Mouse (Mus musculus): Measurements from ENCODE around the gene Phb2. TPM values are rescaled to one million over a fixed set of nuclear protein-coding genes. Genes with fewer than 3 reads are reported as not detected.

Gene Phb2
- total and polyA plus RNA-seq, 3 experiments = 309 to 815 (median 706) TPM

DNA sequence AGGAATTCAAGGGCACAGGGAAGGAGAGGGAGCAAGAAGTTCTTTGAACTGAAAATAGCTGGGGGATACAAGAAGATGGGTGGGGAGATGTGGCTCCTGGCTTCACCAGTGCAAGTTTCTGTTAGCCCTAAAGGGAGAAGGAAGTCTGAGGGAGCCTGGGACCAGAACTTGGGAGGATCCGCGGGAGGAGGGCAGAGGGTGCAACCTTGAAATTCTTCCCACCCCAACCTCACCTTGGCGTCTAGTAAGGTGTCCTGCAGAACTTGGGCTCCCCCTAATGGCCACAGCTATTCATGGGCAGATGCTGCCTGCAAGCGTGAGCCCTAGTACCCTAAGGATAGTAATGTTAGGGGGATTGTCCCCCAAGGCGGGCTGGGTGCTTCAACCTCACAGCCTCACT is 47.1 kb downstream of the Phb2 start (continued):
- TF ChIP-seq KAT2A (conservative IDR thresholded peaks at IDR 0.05; ENCODE audit: low read depth, low read length) (no peak), ZMIZ1 (IDR thresholded peaks at IDR 0.05; ENCODE audit: low read depth, low read length) (no peak)

DNA sequence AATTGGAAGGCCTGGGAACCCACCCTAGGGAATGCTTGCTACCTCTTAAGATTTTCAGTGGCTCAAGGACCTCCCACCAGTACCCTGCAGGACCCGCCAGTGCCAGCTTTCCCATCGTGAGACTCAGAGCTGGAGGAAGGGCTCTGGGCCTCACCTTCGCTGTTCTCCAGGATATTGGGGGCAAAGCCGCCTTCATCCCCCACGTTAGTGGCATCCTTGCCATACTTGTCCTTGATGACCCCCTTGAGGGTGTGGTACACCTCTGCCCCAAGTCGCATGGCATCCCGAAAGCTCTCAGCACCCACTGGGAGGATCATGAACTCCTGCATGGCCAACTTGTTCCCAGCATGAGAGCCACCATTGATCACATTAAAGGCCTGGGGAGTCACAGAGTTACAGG is 53.8 kb downstream of the Phb2 start:
- no peak overlapping the region for H3K27ac ChIP-seq (ENCODE audit: control insufficient read depth, low read depth, low read length)
- H3K4me1 ChIP-seq (ENCODE audit: control insufficient read depth in 1 of 2, insufficient read depth in 2 of 2, low read length in 2 of 2) = peaks cover 0 to 15% of the 10 kb centered on the region in 2 experiments; a peak in 2 of 4 replicates
- no peaks in the 10 kb centered on the region for H3K9me3 ChIP-seq (replicated peaks; ENCODE audit: insufficient read depth, low read length)
- no peaks in the 10 kb centered on the region; the same call in 1 of the 2 replicates for H3K79me2 ChIP-seq (ENCODE audit: control insufficient read depth, insufficient read depth, low read length, poor library complexity)
- no peak for DNase-seq (ENCODE audit: low read depth, low spot score)
- H3K27me3 ChIP-seq (ENCODE audit: control insufficient read depth in 1 of 2, insufficient read depth in 2 of 2, low read length in 2 of 2) = no peaks in the 10 kb centered on the region
- H3K36me3 ChIP-seq (ENCODE audit: control insufficient read depth in 1 of 2, insufficient read depth in 2 of 2, low read length in 2 of 2) = peaks cover 0 to 6% of the 10 kb centered on the region in 2 experiments; a peak in 1 of 4 replicates
- TF ChIP-seq MYC (IDR thresholded peaks at IDR 0.05; ENCODE audit: low read depth, low read length) (no peak), CTCF (IDR thresholded peaks at IDR 0.05 in 2 of 3, conservative IDR thresholded peaks at IDR 0.05 in 1 of 3; ENCODE audit: control insufficient read depth in 1 of 3, insufficient read depth in 1 of 3, low read depth in 2 of 3, low read length in 3 of 3, poor library complexity in 1 of 3, severe bottlenecking in 1 of 3) (no peak), ETS1 (IDR thresholded peaks at IDR 0.05; ENCODE audit: low read depth, low read length) (no peak), TBP (IDR thresholded peaks at IDR 0.05; ENCODE audit: low read depth, low read length) (no peak), MAX (IDR thresholded peaks at IDR 0.05; ENCODE audit: low read length) (no peak), MYB (IDR thresholded peaks at IDR 0.05; ENCODE audit: low read depth, low read length) (no peak), E2F4 (IDR thresholded peaks at IDR 0.05; ENCODE audit: borderline replicate concordance, low read depth, low read length) (no peak), NELFE (IDR thresholded peaks at IDR 0.05; ENCODE audit: low read depth, low read length) (no peak), USF1 (IDR thresholded peaks at IDR 0.05; ENCODE audit: low read depth, low read length) (no peak), SMC3 (IDR thresholded peaks at IDR 0.05; ENCODE audit: low read depth, low read length) (no peak)
- H3K9ac ChIP-seq (ENCODE audit: control insufficient read depth, low read depth, low read length, poor library complexity, severe bottlenecking) = no peak overlapping the region
- H3K4me3 ChIP-seq (ENCODE audit: control insufficient read depth in 1 of 2, insufficient read depth in 1 of 2, low read depth in 2 of 2, low read length in 2 of 2) = no peak overlapping the region

Other genes with a start within 250 kb of the Phb2 start
- gene Clstn3, start 247.5 kb upstream of the Phb2 start, total RNA-seq (2012; rRNA removed) = 46.5 and 51.3 TPM in 2 replicates
- gene Clstn3, start 247.5 kb upstream of the Phb2 start, polyA plus RNA-seq (2012; ENCODE audit: insufficient read depth in 1 of 2, insufficient read length in 2 of 2, low read depth in 1 of 2, low replicate concordance in 2 of 2, missing spikeins in 1 of 2) = 10 to 100 TPM in 1 of 2 experiments, not detected in 1; 59.8 TPM
- gene C1rl, start 219.2 kb upstream of the Phb2 start, total RNA-seq (2012; rRNA removed) = 0.98 and 1.2 TPM in 2 replicates
- 1 to 10 TPM in 1 of 2 experiments, not detected in 1; 2.6 TPM for gene C1rl, start 219.2 kb upstream of the Phb2 start, polyA plus RNA-seq (2012; ENCODE audit: insufficient read depth in 1 of 2, insufficient read length in 2 of 2, low read depth in 1 of 2, low replicate concordance in 2 of 2, missing spikeins in 1 of 2)
- gene C1ra, start 199.9 kb upstream of the Phb2 start, total RNA-seq (2012; rRNA removed) = 0.19 and 0.29 TPM in 2 replicates
- gene C1ra, start 199.9 kb upstream of the Phb2 start, polyA plus RNA-seq (2012; ENCODE audit: insufficient read depth in 1 of 2, insufficient read length in 2 of 2, low read depth in 1 of 2, low replicate concordance in 2 of 2, missing spikeins in 1 of 2) = under 1 TPM in 1 of 2 experiments, not detected in 1; 0.28 TPM
- gene C1s1, start 170.0 kb upstream of the Phb2 start, total RNA-seq (2012; rRNA removed) = 0.36 and 0.46 TPM in 2 replicates
- gene C1s1, start 170.0 kb upstream of the Phb2 start, polyA plus RNA-seq (2012; ENCODE audit: insufficient read depth in 1 of 2, insufficient read length in 2 of 2, low read depth in 1 of 2, low replicate concordance in 2 of 2, missing spikeins in 1 of 2) = 1 to 10 TPM in 1 of 2 experiments, not detected in 1; 1.5 TPM
- not detected in 2 replicates for gene C1rb, start 142.0 kb upstream of the Phb2 start, total RNA-seq (2012; rRNA removed)
- gene C1rb, start 142.0 kb upstream of the Phb2 start, polyA plus RNA-seq (2012; ENCODE audit: insufficient read depth in 1 of 2, insufficient read length in 2 of 2, low read depth in 1 of 2, low replicate concordance in 2 of 2, missing spikeins in 1 of 2) = under 1 TPM in 1 of 2 experiments, not detected in 1; 0.03 TPM
- gene C1s2, start 76.3 kb upstream of the Phb2 start, total RNA-seq (2012; rRNA removed) = 0.12 and 0.16 TPM in 2 replicates
- gene C1s2, start 76.3 kb upstream of the Phb2 start, polyA plus RNA-seq (2012; ENCODE audit: insufficient read depth in 1 of 2, insufficient read length in 2 of 2, low read depth in 1 of 2, low replicate concordance in 2 of 2, missing spikeins in 1 of 2) = under 1 TPM in 1 of 2 experiments, not detected in 1; 0.25 TPM
- gene Lpcat3, start 49.3 kb upstream of the Phb2 start, total RNA-seq (2012; rRNA removed) = 135 and 143 TPM in 2 replicates
- gene Lpcat3, start 49.3 kb upstream of the Phb2 start, polyA plus RNA-seq (2012; ENCODE audit: insufficient read depth in 1 of 2, insufficient read length in 2 of 2, low read depth in 1 of 2, low replicate concordance in 2 of 2, missing spikeins in 1 of 2) = 100 to 1,000 TPM in 1 of 2 experiments, not detected in 1; 337 TPM
- 378 and 391 TPM in 2 replicates for gene Emg1, start 158 bp upstream of the Phb2 start, total RNA-seq (2012; rRNA removed)
- gene Emg1, start 158 bp upstream of the Phb2 start, polyA plus RNA-seq (2012; ENCODE audit: insufficient read depth in 1 of 2, insufficient read length in 2 of 2, low read depth in 1 of 2, low replicate concordance in 2 of 2, missing spikeins in 1 of 2) = 100 to 1,000 TPM in 1 of 2 experiments, not detected in 1; 346 TPM
- 74.1 and 91.9 TPM in 2 replicates for gene Ptpn6, start 26.4 kb downstream of the Phb2 start, total RNA-seq (2012; rRNA removed)
- gene Ptpn6, start 26.4 kb downstream of the Phb2 start, polyA plus RNA-seq (2012; ENCODE audit: insufficient read depth in 1 of 2, insufficient read length in 2 of 2, low read depth in 1 of 2, low replicate concordance in 2 of 2, missing spikeins in 1 of 2) = 100 to 1,000 TPM in 1 of 2 experiments, not detected in 1; 184 TPM
- gene Grcc10, start 29.0 kb downstream of the Phb2 start, total RNA-seq (2012; rRNA removed) = 41.9 and 57.4 TPM in 2 replicates
- 10 to 100 TPM in 1 of 2 experiments, not detected in 1; 62.9 TPM for gene Grcc10, start 29.0 kb downstream of the Phb2 start, polyA plus RNA-seq (2012; ENCODE audit: insufficient read depth in 1 of 2, insufficient read length in 2 of 2, low read depth in 1 of 2, low replicate concordance in 2 of 2, missing spikeins in 1 of 2)
- gene Gm45234, start 43.7 kb downstream of the Phb2 start, total RNA-seq (2012; rRNA removed) = not detected in 2 replicates
- gene Gm45234, start 43.7 kb downstream of the Phb2 start, polyA plus RNA-seq (2012; ENCODE audit: insufficient read depth in 1 of 2, insufficient read length in 2 of 2, low read depth in 1 of 2, low replicate concordance in 2 of 2, missing spikeins in 1 of 2) = under 1 TPM in 1 of 2 experiments, not detected in 1; 0.15 TPM
- gene Atn1, start 44.2 kb downstream of the Phb2 start, total RNA-seq (2012; rRNA removed) = 1.6 and 1.7 TPM in 2 replicates
- 10 to 100 TPM in 1 of 2 experiments, not detected in 1; 43.2 TPM for gene Atn1, start 44.2 kb downstream of the Phb2 start, polyA plus RNA-seq (2012; ENCODE audit: insufficient read depth in 1 of 2, insufficient read length in 2 of 2, low read depth in 1 of 2, low replicate concordance in 2 of 2, missing spikeins in 1 of 2)
- gene Eno2, start 57.3 kb downstream of the Phb2 start, total RNA-seq (2012; rRNA removed) = 3.2 and 5.5 TPM in 2 replicates
- 10 to 100 TPM in 1 of 2 experiments, not detected in 1; 12.5 TPM for gene Eno2, start 57.3 kb downstream of the Phb2 start, polyA plus RNA-seq (2012; ENCODE audit: insufficient read depth in 1 of 2, insufficient read length in 2 of 2, low read depth in 1 of 2, low replicate concordance in 2 of 2, missing spikeins in 1 of 2)
- 0.10 TPM in 1 of 2 replicates, not detected in the other for gene Lrrc23, start 67.4 kb downstream of the Phb2 start, total RNA-seq (2012; rRNA removed)
- gene Lrrc23, start 67.4 kb downstream of the Phb2 start, polyA plus RNA-seq (2012; ENCODE audit: insufficient read depth in 1 of 2, insufficient read length in 2 of 2, low read depth in 1 of 2, low replicate concordance in 2 of 2, missing spikeins in 1 of 2) = under 1 TPM in 1 of 2 experiments, not detected in 1; 0.11 TPM
- 5.2 and 7.3 TPM in 2 replicates for gene Spsb2, start 96.3 kb downstream of the Phb2 start, total RNA-seq (2012; rRNA removed)
- 1 to 10 TPM in 1 of 2 experiments, not detected in 1; 7.7 TPM for gene Spsb2, start 96.3 kb downstream of the Phb2 start, polyA plus RNA-seq (2012; ENCODE audit: insufficient read depth in 1 of 2, insufficient read length in 2 of 2, low read depth in 1 of 2, low replicate concordance in 2 of 2, missing spikeins in 1 of 2)
- 440 and 731 TPM in 2 replicates for gene Tpi1, start 102.0 kb downstream of the Phb2 start, total RNA-seq (2012; rRNA removed)
- gene Tpi1, start 102.0 kb downstream of the Phb2 start, polyA plus RNA-seq (2012; ENCODE audit: insufficient read depth in 1 of 2, insufficient read length in 2 of 2, low read depth in 1 of 2, low replicate concordance in 2 of 2, missing spikeins in 1 of 2) = 1,000 to 10,000 TPM in 1 of 2 experiments, 100 to 1,000 TPM in 1; 102 to 1,182 TPM
- 101 and 102 TPM in 2 replicates for gene Usp5, start 117.1 kb downstream of the Phb2 start, total RNA-seq (2012; rRNA removed)
- gene Usp5, start 117.1 kb downstream of the Phb2 start, polyA plus RNA-seq (2012; ENCODE audit: insufficient read depth in 1 of 2, insufficient read length in 2 of 2, low read depth in 1 of 2, low replicate concordance in 2 of 2, missing spikeins in 1 of 2) = 100 to 1,000 TPM in 1 of 2 experiments, not detected in 1; 129 TPM
- gene Cdca3, start 117.2 kb downstream of the Phb2 start, total RNA-seq (2012; rRNA removed) = 54.5 and 70.0 TPM in 2 replicates
- gene Cdca3, start 117.2 kb downstream of the Phb2 start, polyA plus RNA-seq (2012; ENCODE audit: insufficient read depth in 1 of 2, insufficient read length in 2 of 2, low read depth in 1 of 2, low replicate concordance in 2 of 2, missing spikeins in 1 of 2) = 100 to 1,000 TPM in 1 of 2 experiments, not detected in 1; 185 TPM
- gene Gnb3, start 127.9 kb downstream of the Phb2 start, total RNA-seq (2012; rRNA removed) = 0.08 TPM in 1 of 2 replicates, not detected in the other
- gene Gnb3, start 127.9 kb downstream of the Phb2 start, polyA plus RNA-seq (2012; ENCODE audit: insufficient read depth in 1 of 2, insufficient read length in 2 of 2, low read depth in 1 of 2, low replicate concordance in 2 of 2, missing spikeins in 1 of 2) = under 1 TPM in 1 of 2 experiments, not detected in 1; 0.21 TPM
- 0.23 and 0.29 TPM in 2 replicates for gene P3h3, start 145.4 kb downstream of the Phb2 start, total RNA-seq (2012; rRNA removed)
- gene P3h3, start 145.4 kb downstream of the Phb2 start, polyA plus RNA-seq (2012; ENCODE audit: insufficient read depth in 1 of 2, insufficient read length in 2 of 2, low read depth in 1 of 2, low replicate concordance in 2 of 2, missing spikeins in 1 of 2) = 1 to 10 TPM in 1 of 2 experiments, not detected in 1; 2.1 TPM
- 0.08 and 0.20 TPM in 2 replicates for gene Gpr162, start 151.6 kb downstream of the Phb2 start, total RNA-seq (2012; rRNA removed)
- gene Gpr162, start 151.6 kb downstream of the Phb2 start, polyA plus RNA-seq (2012; ENCODE audit: insufficient read depth in 1 of 2, insufficient read length in 2 of 2, low read depth in 1 of 2, low replicate concordance in 2 of 2, missing spikeins in 1 of 2) = under 1 TPM in 1 of 2 experiments, not detected in 1; 0.84 TPM
- not detected in 2 replicates for gene Cd4, start 175.9 kb downstream of the Phb2 start, total RNA-seq (2012; rRNA removed)
- not detected for gene Cd4, start 175.9 kb downstream of the Phb2 start, polyA plus RNA-seq (2012; ENCODE audit: insufficient read depth in 1 of 2, insufficient read length in 2 of 2, low read depth in 1 of 2, low replicate concordance in 2 of 2, missing spikeins in 1 of 2)
- gene Lag3, start 199.4 kb downstream of the Phb2 start, total RNA-seq (2012; rRNA removed) = 0.16 and 0.35 TPM in 2 replicates
- gene Lag3, start 199.4 kb downstream of the Phb2 start, polyA plus RNA-seq (2012; ENCODE audit: insufficient read depth in 1 of 2, insufficient read length in 2 of 2, low read depth in 1 of 2, low replicate concordance in 2 of 2, missing spikeins in 1 of 2) = 1 to 10 TPM in 1 of 2 experiments, not detected in 1; 1.3 TPM
- gene Ptms, start 207.8 kb downstream of the Phb2 start, total RNA-seq (2012; rRNA removed) = 19.8 and 31.8 TPM in 2 replicates
- 100 to 1,000 TPM in 1 of 2 experiments, not detected in 1; 177 TPM for gene Ptms, start 207.8 kb downstream of the Phb2 start, polyA plus RNA-seq (2012; ENCODE audit: insufficient read depth in 1 of 2, insufficient read length in 2 of 2, low read depth in 1 of 2, low replicate concordance in 2 of 2, missing spikeins in 1 of 2)
- 133 and 154 TPM in 2 replicates for gene Mlf2, start 219.1 kb downstream of the Phb2 start, total RNA-seq (2012; rRNA removed)
- gene Mlf2, start 219.1 kb downstream of the Phb2 start, polyA plus RNA-seq (2012; ENCODE audit: insufficient read depth in 1 of 2, insufficient read length in 2 of 2, low read depth in 1 of 2, low replicate concordance in 2 of 2, missing spikeins in 1 of 2) = 100 to 1,000 TPM in 1 of 2 experiments, not detected in 1; 340 TPM